Mouse (Mus musculus) kidney, embryonic 16.5 days (tissue): ENCODE results near the gene Kctd20. TPM values are rescaled to one million over a fixed set of nuclear protein-coding genes. Genes with fewer than 3 reads are reported as not detected.

Experiments used
- ATAC-seq: fragments of 200-750 bp; cut with Nextera tagmentation; 2 replicates; pipeline ENCODE4 v1.8.0; 2017; ENCODE audit warnings: moderate TSS enrichment; ENCODE audit not compliant: low FRiP score, low TSS enrichment
- H3K27ac ChIP-seq: fragments of 300-500 bp; sonication (generic); 2 replicates; pipeline ENCODE4 v1.5.1; 2014; ENCODE audit warnings: low read length
- H3K27me3 ChIP-seq: fragments of 300-500 bp; sonication (generic); 2 replicates; pipeline ENCODE4 v1.6.1; 2014; ENCODE audit warnings: low read length, control low read depth, mixed read lengths; ENCODE audit not compliant: insufficient read depth
- H3K36me3 ChIP-seq: fragments of 300-500 bp; sonication (generic); 2 replicates; pipeline ENCODE4 v1.6.1; 2014; ENCODE audit warnings: low read length, control low read depth, mixed read lengths; ENCODE audit not compliant: insufficient read depth
- H3K4me1 ChIP-seq: fragments of 300-500 bp; sonication (generic); 2 replicates; pipeline ENCODE4 v1.6.1; 2014; ENCODE audit warnings: low read length, control low read depth, mixed read lengths; ENCODE audit not compliant: insufficient read depth
- H3K4me2 ChIP-seq: fragments of 300-500 bp; sonication (generic); replicated peaks from 2 replicates; pipeline ENCODE4 v1.6.1; 2014; ENCODE audit warnings: low read depth, low read length
- H3K4me3 ChIP-seq: fragments of 300-500 bp; sonication (generic); 2 replicates; pipeline ENCODE4 v1.5.1; 2014; ENCODE audit warnings: mild to moderate bottlenecking, low read length
- H3K9ac ChIP-seq: fragments of 300-500 bp; sonication (generic); replicated peaks from 2 replicates; pipeline ENCODE4 v1.6.1; 2014; ENCODE audit warnings: low read length
- H3K9me3 ChIP-seq: fragments of 300-500 bp; sonication (generic); 2 replicates; pipeline ENCODE4 v1.6.1; 2016; ENCODE audit warnings: low read length, control low read depth
- WGBS: fragments of 180-500 bp; shearing (Covaris S2); extraction: QIAGEN DNeasy Blood & Tissue Kit; methylation state at CpG from one replicate; pipeline ENCODE4 v1.1.7; 2014; 5-methylcytosine and 5-hydroxymethylcytosine counted together
- polyA plus RNA-seq: library from polyadenylated mRNA; unstranded; fragments of >200 nt; fragmentation: Nextera tagmentation; extraction: Ambion mirVana; gene quantifications from 2 replicates; pipeline ENCODE4 v1.2.1, GENCODE M21; 2015

The Kctd20 gene
- polyA plus RNA-seq, 1 experiment from 2014 or later, result 89.5 TPM

- no peaks in the 10 kb centered on the region for H3K36me3 ChIP-seq
- no peaks in the 10 kb centered on the region for H3K9me3 ChIP-seq
- H3K4me3 ChIP-seq, result peak overlapping the region; percentile 10; the same call in 1 of the 2 replicates
- ATAC-seq, result peak; percentile 97
- H3K4me1 ChIP-seq, result peaks cover 26% of the 10 kb centered on the region
- H3K4me2 ChIP-seq, result peak overlapping the region; percentile 45
- H3K27me3 ChIP-seq, result no peaks in the 10 kb centered on the region
- peak overlapping the region; percentile 58 for H3K9ac ChIP-seq
- H3K27ac ChIP-seq, result peak overlapping the region; percentile 97
- 4% methylated on average over 14 of the region's 14 CpGs for WGBS
These were observed 21.2 kb upstream of the Kctd20 start for GRCm38 (mm10) chr17:28930392-28931074.

GRCm38 (mm10) chr17:28931436-28932211 lies 20.1 kb upstream of the Kctd20 start:
- no peaks in the 10 kb centered on the region for H3K27me3 ChIP-seq
- H3K9me3 ChIP-seq, result no peaks in the 10 kb centered on the region
- peak overlapping the region; percentile 97 for H3K27ac ChIP-seq
- 0 out of 2 replicates have a peak overlapping the region, but pooled peaks have one; percentile 34 for H3K9ac ChIP-seq
- H3K36me3 ChIP-seq, result no peaks in the 10 kb centered on the region
- H3K4me2 ChIP-seq, result no peak overlapping the region
- H3K4me1 ChIP-seq, result peaks cover 24% of the 10 kb centered on the region
- 71% methylated on average over 18 of the region's 18 CpGs for WGBS
- no peak for ATAC-seq
- H3K4me3 ChIP-seq, result no peak overlapping the region

GRCm38 (mm10) chr17:28932274-28932673 lies 19.5 kb upstream of the Kctd20 start:
- WGBS, result 85% methylated on average over 4 of the region's 4 CpGs
- peaks cover 24% of the 10 kb centered on the region for H3K4me1 ChIP-seq
- H3K36me3 ChIP-seq, result no peaks in the 10 kb centered on the region
- H3K4me2 ChIP-seq, result no peak overlapping the region
- no peak overlapping the region for H3K9ac ChIP-seq
- no peaks in the 10 kb centered on the region for H3K27me3 ChIP-seq
- H3K4me3 ChIP-seq, result no peak overlapping the region
- no peaks in the 10 kb centered on the region for H3K9me3 ChIP-seq
- no peak for ATAC-seq
- H3K27ac ChIP-seq, result no peak overlapping the region

- Histone ChIP-seq H3K9me3 (no peaks in the 10 kb centered on the region), H3K4me3 (no peak overlapping the region), H3K4me1 (peaks cover 24% of the 10 kb centered on the region), H3K36me3 (no peaks in the 10 kb centered on the region), H3K9ac (no peak overlapping the region), H3K27ac (no peak overlapping the region), H3K27me3 (no peaks in the 10 kb centered on the region), H3K4me2 (no peak overlapping the region)
- no peak for ATAC-seq
- WGBS, result 62% methylated on average over 19 of the region's 19 CpGs
These were observed 17.4 kb upstream of the Kctd20 start for GRCm38 (mm10) chr17:28934120-28934916.

GRCm38 (mm10) chr17:28936133-28936532 lies 15.6 kb upstream of the Kctd20 start:
- 87% methylated on average over 7 of the region's 7 CpGs for WGBS

GRCm38 (mm10) chr17:28936622-28937345 lies 15.0 kb upstream of the Kctd20 start:
- peaks cover 4% of the 10 kb centered on the region; the same call in 1 of the 2 replicates for H3K4me1 ChIP-seq
- ATAC-seq, result no peak
- WGBS, result 86% methylated on average over 10 of the region's 10 CpGs
- no peak overlapping the region for H3K27ac ChIP-seq
- H3K4me3 ChIP-seq, result no peak overlapping the region
- no peaks in the 10 kb centered on the region for H3K36me3 ChIP-seq
- H3K27me3 ChIP-seq, result no peaks in the 10 kb centered on the region
- no peak overlapping the region for H3K9ac ChIP-seq
- no peaks in the 10 kb centered on the region for H3K9me3 ChIP-seq
- no peak overlapping the region for H3K4me2 ChIP-seq

More at GRCm38 (mm10) chr17:28936133-28936532, 15.6 kb upstream of the Kctd20 start:
- Histone ChIP-seq H3K27me3 (no peaks in the 10 kb centered on the region), H3K9me3 (no peaks in the 10 kb centered on the region), H3K36me3 (no peaks in the 10 kb centered on the region), H3K27ac (no peak overlapping the region), H3K9ac (no peak overlapping the region), H3K4me3 (no peak overlapping the region), H3K4me1 (peaks cover 10% of the 10 kb centered on the region), H3K4me2 (no peak overlapping the region)
- ATAC-seq, result no peak

- Histone ChIP-seq H3K27me3 (no peaks in the 10 kb centered on the region), H3K9me3 (no peaks in the 10 kb centered on the region), H3K4me2 (no peak overlapping the region), H3K4me1 (no peaks in the 10 kb centered on the region), H3K4me3 (no peak overlapping the region), H3K27ac (no peak overlapping the region), H3K36me3 (no peaks in the 10 kb centered on the region), H3K9ac (no peak overlapping the region)
- WGBS, result 89% methylated on average over 25 of the region's 25 CpGs
- no peak for ATAC-seq
These were observed 10.8 kb upstream of the Kctd20 start for GRCm38 (mm10) chr17:28940776-28941555.

- no peak overlapping the region for H3K27ac ChIP-seq
- no peak overlapping the region for H3K4me3 ChIP-seq
- no peaks in the 10 kb centered on the region for H3K36me3 ChIP-seq
- H3K9ac ChIP-seq, result no peak overlapping the region
- WGBS, result 70% methylated on average over 10 of the region's 11 CpGs
- no peaks in the 10 kb centered on the region for H3K9me3 ChIP-seq
- no peaks in the 10 kb centered on the region for H3K4me1 ChIP-seq
- no peaks in the 10 kb centered on the region for H3K27me3 ChIP-seq
- no peak overlapping the region for H3K4me2 ChIP-seq
- no peak for ATAC-seq
These were observed 9.6 kb upstream of the Kctd20 start for GRCm38 (mm10) chr17:28942101-28942500.

- no peak within 1 kb of the TSS for H3K4me3 ChIP-seq
- H3K9me3 ChIP-seq, result no peaks in the 10 kb centered on the region
- H3K9ac ChIP-seq, result no peak within 1 kb of the TSS
- ATAC-seq, result no peak
- no peak within 1 kb of the TSS for H3K4me2 ChIP-seq
- no peaks in the 10 kb centered on the region for H3K4me1 ChIP-seq
- whole genome bisulfite sequencing, result 88% methylated on average over 7 of the region's 7 CpGs
- H3K36me3 ChIP-seq, result no peaks in the 10 kb centered on the region
- H3K27ac ChIP-seq, result no peak within 1 kb of the TSS
- H3K27me3 ChIP-seq, result no peaks in the 10 kb centered on the region
These were observed 8.0 kb upstream of the Kctd20 start, which contains the start of gene Pxt1 for GRCm38 (mm10) chr17:28943740-28944139. Gene Pxt1, minus strand, starts transcription at chr17:28943840.
